9 mouse cellular contexts compared by ENCODE assay signal in genomic region chr7:127272566-127272965, GRCm38 (mm10). TPM values are rescaled to one million over a fixed set of nuclear protein-coding genes. Genes with fewer than 3 reads are reported as not detected.
A peak's percentile ranks its signal among the peaks of the same experiment; 100 is the strongest.
DNase-seq lines count a peak whose midpoint lies in the region; ATAC-seq and TF ChIP-seq lines count a peak whose summit lies in the region.
"Had no signal": no experiment of that assay in that cellular context is flagged by ENCODE, and none has a peak within 500 bp of the region (broad histone marks: within the 10 kb centered on the region; RNA-seq: fewer than 3 reads in every experiment).

No protein-coding gene starts in this region.

- no peak for DNase-seq in heart, postnatal 10 days
- DNase-seq in MEL (ENCODE audit: low read depth, low spot score): no peak
- no peak for DNase-seq in urinary bladder, postnatal 25 days (ENCODE audit: low spot score)
- no peak for DNase-seq in kidney, adult 11 months

- ATAC-seq in heart, embryonic 11.5 days (replicated peaks; ENCODE audit: insufficient number of reproducible peaks, low FRiP score, low TSS enrichment): no peak
- ATAC-seq in heart, embryonic 16.5 days (replicated peaks; ENCODE audit: extremely low read depth, insufficient read depth, low FRiP score): no peak
- ATAC-seq in liver, embryonic 16.5 days (ENCODE audit: low read depth): no peak
- ATAC-seq in CD4-positive, CD25-positive, alpha-beta regulatory T cell, adult 4 months: no peak

- no peaks in the 10 kb centered on the region for H3K27me3 ChIP-seq in heart, embryonic 11.5 days (ENCODE audit: control insufficient read depth, insufficient read depth, low read length)
- H3K27me3 ChIP-seq in MEL (ENCODE audit: control insufficient read depth in 1 of 2, insufficient read depth in 2 of 2, low read length in 2 of 2): no peaks in the 10 kb centered on the region
- H3K27me3 ChIP-seq in heart, embryonic 16.5 days (ENCODE audit: control insufficient read depth, insufficient read depth, low read length): no peaks in the 10 kb centered on the region
- H3K27me3 ChIP-seq in liver, embryonic 16.5 days (ENCODE audit: control insufficient read depth, insufficient read depth, low read depth, low read length): no peaks in the 10 kb centered on the region
- H3K27me3 ChIP-seq: Patski had no signal

- peak overlapping the region; percentile 72 for H3K4me2 ChIP-seq in heart, embryonic 11.5 days
- peak overlapping the region; percentile 92 for H3K4me2 ChIP-seq in heart, embryonic 16.5 days (ENCODE audit: low read depth, low read length)
- H3K4me2 ChIP-seq in liver, embryonic 16.5 days (ENCODE audit: low read depth, low read length): peak overlapping the region; percentile 90

- TF ChIP-seq EP300 in MEL (IDR thresholded peaks at IDR 0.05; ENCODE audit: low read depth in 1 of 2, low read length in 2 of 2): no peak

- H3K4me1 ChIP-seq in heart, embryonic 11.5 days (ENCODE audit: control insufficient read depth, insufficient read depth, low read length): peaks cover 11% of the 10 kb centered on the region
- H3K4me1 ChIP-seq in MEL (ENCODE audit: control insufficient read depth in 1 of 2, insufficient read depth in 2 of 2, low read length in 2 of 2): peaks cover 3 to 15% of the 10 kb centered on the region in 2 experiments; a peak in 3 of 4 replicates
- H3K4me1 ChIP-seq in heart, embryonic 16.5 days (ENCODE audit: control insufficient read depth, insufficient read depth, low read length): peaks cover 13% of the 10 kb centered on the region
- peaks cover 25% of the 10 kb centered on the region for H3K4me1 ChIP-seq in liver, embryonic 16.5 days (ENCODE audit: control insufficient read depth, low read depth, low read length)

- no peak overlapping the region for H3K9ac ChIP-seq in heart, embryonic 11.5 days (ENCODE audit: low read depth, low read length)
- H3K9ac ChIP-seq in MEL (ENCODE audit: control insufficient read depth, low read depth, low read length, poor library complexity, severe bottlenecking): peak overlapping the region; percentile 95
- H3K9ac ChIP-seq in heart, embryonic 16.5 days (ENCODE audit: low read length): 0 out of 2 replicates have a peak overlapping the region, but pooled peaks have one; percentile 91
- peak overlapping the region; percentile 10 for H3K9ac ChIP-seq in liver, embryonic 16.5 days (ENCODE audit: low read depth, low read length)

- H3K36me3 ChIP-seq in heart, embryonic 11.5 days (ENCODE audit: control insufficient read depth, insufficient read depth, low read length): peaks cover 7% of the 10 kb centered on the region
- peaks cover 0 to 24% of the 10 kb centered on the region in 2 experiments; a peak in 3 of 4 replicates for H3K36me3 ChIP-seq in MEL (ENCODE audit: control insufficient read depth in 1 of 2, insufficient read depth in 2 of 2, low read length in 2 of 2)
- peaks cover 16% of the 10 kb centered on the region for H3K36me3 ChIP-seq in heart, embryonic 16.5 days (ENCODE audit: control insufficient read depth, insufficient read depth)
- peaks cover 4% of the 10 kb centered on the region for H3K36me3 ChIP-seq in liver, embryonic 16.5 days (ENCODE audit: control insufficient read depth, insufficient read depth)

- peaks cover 23% of the 10 kb centered on the region for H3K79me2 ChIP-seq in MEL (ENCODE audit: control insufficient read depth, insufficient read depth, low read length, poor library complexity)

- intact Hi-C loops in heart, postnatal 10 days (cut with DNase I): no loop called here

- no peak overlapping the region for H3K27ac ChIP-seq in heart, embryonic 11.5 days (ENCODE audit: low read depth, low read length)
- no peak overlapping the region for H3K27ac ChIP-seq in MEL (ENCODE audit: control insufficient read depth, low read depth, low read length)
- no peak overlapping the region for H3K27ac ChIP-seq in heart, embryonic 16.5 days (ENCODE audit: low read length)
- H3K27ac ChIP-seq in liver, embryonic 16.5 days (ENCODE audit: low read length): no peak overlapping the region

- no peak for TF ChIP-seq RAD21 in MEL (IDR thresholded peaks at IDR 0.05; ENCODE audit: low read depth, low read length)

- H3K9me3 ChIP-seq in heart, embryonic 11.5 days (replicated peaks; ENCODE audit: control insufficient read depth, low read length): no peaks in the 10 kb centered on the region; the same call in 1 of the 2 replicates
- no peaks in the 10 kb centered on the region for H3K9me3 ChIP-seq in MEL (replicated peaks; ENCODE audit: insufficient read depth, low read length)
- peaks cover 4% of the 10 kb centered on the region for H3K9me3 ChIP-seq in heart, embryonic 16.5 days (replicated peaks; ENCODE audit: control insufficient read depth, low read length)
- H3K9me3 ChIP-seq in liver, embryonic 16.5 days (replicated peaks; ENCODE audit: control insufficient read depth, low read length): no peaks in the 10 kb centered on the region; the same call in 1 of the 2 replicates

- H3K4me3 ChIP-seq in heart, embryonic 11.5 days (ENCODE audit: low read depth, low read length): peak overlapping the region; percentile 81; the same call in 1 of the 2 replicates
- H3K4me3 ChIP-seq in MEL (ENCODE audit: control insufficient read depth in 1 of 2, insufficient read depth in 1 of 2, low read depth in 2 of 2, low read length in 2 of 2): peak overlapping the region; percentile 83 to 87
- H3K4me3 ChIP-seq in heart, embryonic 16.5 days (ENCODE audit: low read length): peak overlapping the region; percentile 82
- peak overlapping the region; percentile 89 for H3K4me3 ChIP-seq in liver, embryonic 16.5 days (ENCODE audit: low read depth, low read length)

- WGBS in heart, embryonic 11.5 days (ENCODE audit: insufficient replicate concordance): 93% methylated on average over 15 of the region's 15 CpGs
- 94% methylated on average over 15 of the region's 15 CpGs for WGBS in heart, embryonic 16.5 days
- whole genome bisulfite sequencing in liver, embryonic 16.5 days (ENCODE audit: insufficient replicate concordance): 90% methylated on average over 15 of the region's 15 CpGs

- no peak for TF ChIP-seq CTCF in MEL (IDR thresholded peaks at IDR 0.05 in 2 of 3, conservative IDR thresholded peaks at IDR 0.05 in 1 of 3; ENCODE audit: control insufficient read depth in 1 of 3, insufficient read depth in 1 of 3, low read depth in 2 of 3, low read length in 3 of 3, poor library complexity in 1 of 3, severe bottlenecking in 1 of 3)

- TF ChIP-seq POLR2A in MEL (IDR thresholded peaks at IDR 0.05; ENCODE audit: control insufficient read depth in 1 of 2, insufficient read depth in 1 of 2, low read depth in 1 of 2, low read length in 2 of 2, poor library complexity in 1 of 2): no peak

RNA-seq across cellular contexts. Expression of gene Sephs2, which starts 1.3 kb away (rescaled TPM):
- 80.8 and 87.8 TPM in 2 replicates for polyA plus RNA-seq in heart, embryonic 11.5 days (2014; fragmentation: Nextera tagmentation; extraction: Ambion mirVana)
- total RNA-seq in heart, postnatal 10 days (2021): 10 to 100 TPM; 39.4 to 49.4 TPM
- 177 and 182 TPM in 2 replicates for total RNA-seq in MEL (2012; rRNA removed)
- 100 to 1,000 TPM in 1 of 2 experiments, not detected in 1; 109 TPM for polyA plus RNA-seq in MEL (2012; ENCODE audit: insufficient read depth in 1 of 2, insufficient read length in 2 of 2, low read depth in 1 of 2, low replicate concordance in 2 of 2, missing spikeins in 1 of 2)
- 48.7 and 52.8 TPM in 2 replicates for polyA plus RNA-seq in heart, embryonic 16.5 days (2015; fragmentation: Nextera tagmentation; extraction: Ambion mirVana)
- polyA plus RNA-seq in liver, embryonic 16.5 days (2015; fragmentation: Nextera tagmentation; extraction: Ambion mirVana): 164 and 180 TPM in 2 replicates
- polyA plus RNA-seq in CD4-positive, CD25-positive, alpha-beta regulatory T cell, adult 4 months (2017; shearing (Covaris generic)): 10 to 100 TPM; 17.3 to 23.4 TPM

RNA-seq across cellular contexts. Expression of gene Dctpp1, which starts 12.1 kb away (rescaled TPM):
- 184 and 197 TPM in 2 replicates for polyA plus RNA-seq in heart, embryonic 11.5 days (2014; fragmentation: Nextera tagmentation; extraction: Ambion mirVana)
- 10 to 100 TPM; 45.2 to 48.5 TPM for total RNA-seq in heart, postnatal 10 days (2021)
- 238 and 253 TPM in 2 replicates for total RNA-seq in MEL (2012; rRNA removed)
- polyA plus RNA-seq in MEL (2012; ENCODE audit: insufficient read depth in 1 of 2, insufficient read length in 2 of 2, low read depth in 1 of 2, low replicate concordance in 2 of 2, missing spikeins in 1 of 2): 100 to 1,000 TPM in 1 of 2 experiments, not detected in 1; 290 TPM
- polyA plus RNA-seq in heart, embryonic 16.5 days (2015; fragmentation: Nextera tagmentation; extraction: Ambion mirVana): 129 and 142 TPM in 2 replicates
- 79.8 and 83.4 TPM in 2 replicates for polyA plus RNA-seq in liver, embryonic 16.5 days (2015; fragmentation: Nextera tagmentation; extraction: Ambion mirVana)
- 10 to 100 TPM; 39.7 to 50.1 TPM for polyA plus RNA-seq in CD4-positive, CD25-positive, alpha-beta regulatory T cell, adult 4 months (2017; shearing (Covaris generic))

RNA-seq across cellular contexts. Expression of gene Itgal, which starts 23.5 kb away (rescaled TPM):
- polyA plus RNA-seq in heart, embryonic 11.5 days (2014; fragmentation: Nextera tagmentation; extraction: Ambion mirVana): 0.46 and 0.68 TPM in 2 replicates
- 1 to 10 TPM; 2.8 to 3.7 TPM for total RNA-seq in heart, postnatal 10 days (2021)
- total RNA-seq in MEL (2012; rRNA removed): 0.92 and 1.3 TPM in 2 replicates
- polyA plus RNA-seq in MEL (2012; ENCODE audit: insufficient read depth in 1 of 2, insufficient read length in 2 of 2, low read depth in 1 of 2, low replicate concordance in 2 of 2, missing spikeins in 1 of 2): 1 to 10 TPM in 1 of 2 experiments, not detected in 1; 9.7 TPM
- 3.3 and 8.1 TPM in 2 replicates for polyA plus RNA-seq in heart, embryonic 16.5 days (2015; fragmentation: Nextera tagmentation; extraction: Ambion mirVana)
- polyA plus RNA-seq in liver, embryonic 16.5 days (2015; fragmentation: Nextera tagmentation; extraction: Ambion mirVana): 5.4 and 6.7 TPM in 2 replicates
- 100 to 1,000 TPM; 169 to 297 TPM for polyA plus RNA-seq in CD4-positive, CD25-positive, alpha-beta regulatory T cell, adult 4 months (2017; shearing (Covaris generic))

RNA-seq across cellular contexts. Expression of gene Zfp771, which starts 28.5 kb away (rescaled TPM):
- 35.6 and 39.7 TPM in 2 replicates for polyA plus RNA-seq in heart, embryonic 11.5 days (2014; fragmentation: Nextera tagmentation; extraction: Ambion mirVana)
- 10 to 100 TPM; 14.3 to 15.9 TPM for total RNA-seq in heart, postnatal 10 days (2021)
- total RNA-seq in MEL (2012; rRNA removed): 33.4 and 37.6 TPM in 2 replicates
- polyA plus RNA-seq in MEL (2012; ENCODE audit: insufficient read depth in 1 of 2, insufficient read length in 2 of 2, low read depth in 1 of 2, low replicate concordance in 2 of 2, missing spikeins in 1 of 2): 10 to 100 TPM in 1 of 2 experiments, not detected in 1; 58.3 TPM
- polyA plus RNA-seq in heart, embryonic 16.5 days (2015; fragmentation: Nextera tagmentation; extraction: Ambion mirVana): 38.0 and 39.6 TPM in 2 replicates
- 11.0 and 13.8 TPM in 2 replicates for polyA plus RNA-seq in liver, embryonic 16.5 days (2015; fragmentation: Nextera tagmentation; extraction: Ambion mirVana)
- 1 to 10 TPM; 1.3 to 1.6 TPM for polyA plus RNA-seq in CD4-positive, CD25-positive, alpha-beta regulatory T cell, adult 4 months (2017; shearing (Covaris generic))

RNA-seq across cellular contexts. Expression of gene Sept1, which starts 39.6 kb away (rescaled TPM):
- polyA plus RNA-seq in heart, embryonic 11.5 days (2014; fragmentation: Nextera tagmentation; extraction: Ambion mirVana): 19.8 and 23.1 TPM in 2 replicates
- total RNA-seq in heart, postnatal 10 days (2021): 10 to 100 TPM; 11.5 to 15.5 TPM
- total RNA-seq in MEL (2012; rRNA removed): 30.6 and 41.3 TPM in 2 replicates
- polyA plus RNA-seq in MEL (2012; ENCODE audit: insufficient read depth in 1 of 2, insufficient read length in 2 of 2, low read depth in 1 of 2, low replicate concordance in 2 of 2, missing spikeins in 1 of 2): 100 to 1,000 TPM in 1 of 2 experiments, not detected in 1; 116 TPM
- polyA plus RNA-seq in heart, embryonic 16.5 days (2015; fragmentation: Nextera tagmentation; extraction: Ambion mirVana): 35.1 and 57.5 TPM in 2 replicates
- polyA plus RNA-seq in liver, embryonic 16.5 days (2015; fragmentation: Nextera tagmentation; extraction: Ambion mirVana): 10.1 and 11.1 TPM in 2 replicates
- 100 to 1,000 TPM; 819 to 912 TPM for polyA plus RNA-seq in CD4-positive, CD25-positive, alpha-beta regulatory T cell, adult 4 months (2017; shearing (Covaris generic))

Comparison
In these comparisons a context has a peak if more than half of its experiments do, and no peak if none do; other contexts are left out.
1. RNA of gene Itgal, which starts 23.5 kb away (polyA plus RNA-seq): 169 to 297 TPM in CD4-positive, CD25-positive, alpha-beta regulatory T cell, adult 4 months; 9.7 TPM in MEL, 3.3 to 8.1 TPM in heart, embryonic 16.5 days, 5.4 to 6.7 TPM in liver, embryonic 16.5 days and 0.46 to 0.68 TPM in heart, embryonic 11.5 days; every median in the first group is over 10 times any median in the second.
2. Peak in every context shown above with its lines, with median percentiles within 50 percentile points of each other: H3K4me2 ChIP-seq and H3K4me3 ChIP-seq.